Mouse (Mus musculus): ENCODE measurements around the gene Odf3l1.

- TF ChIP-seq GATA1 (IDR thresholded peaks at IDR 0.05; ENCODE audit: low read length) = no peak
- no peak for TF ChIP-seq TAL1 (IDR thresholded peaks at IDR 0.05; ENCODE audit: low read length)
Observed at GRCm38 (mm10) chr9:56840721-56841120, 23.8 kb downstream of the Odf3l1 start.

Data from erythroblast, embryonic 14.5 days (primary cell).